Mouse (Mus musculus): ENCODE measurements at regions not wholly inside any gene's neighbourhood (a gene's known extent, or its start where the extent isn't known, plus 50 kb on each side); places are given as distances from the start of the nearest gene placed in this dataset.

DNA sequence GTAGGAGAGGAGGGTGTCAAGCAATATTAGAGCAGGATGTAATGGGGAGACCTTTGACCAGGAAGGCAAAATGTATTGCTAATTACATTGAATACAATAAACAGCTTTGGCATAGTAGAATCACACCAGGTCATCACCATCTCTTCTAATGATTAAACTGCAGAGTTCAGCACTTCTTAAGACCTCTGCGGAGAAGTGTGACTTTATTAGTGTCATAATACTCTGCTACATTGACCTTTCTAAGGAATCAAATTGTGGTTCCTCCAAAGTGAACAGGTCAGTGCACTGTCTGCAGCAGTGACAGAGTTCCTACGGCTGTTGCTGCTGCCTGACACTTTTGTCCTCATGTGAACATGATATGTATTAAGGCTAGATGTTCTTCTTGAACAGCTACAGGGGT, 228.0 kb upstream of the Gm11042 start:
- TF ChIP-seq CTCF (IDR thresholded peaks at IDR 0.05; ENCODE audit: low read depth, low read length) (no peak), POLR2A (IDR thresholded peaks at IDR 0.05; ENCODE audit: extremely low read depth, insufficient read depth, low read length) (no peak)

Measured in liver, adult 2 months (tissue).